Mouse (Mus musculus) liver, embryonic 14.5 days (tissue): ENCODE data around the gene Znrf3. TPM values are rescaled to one million over a fixed set of nuclear protein-coding genes. Genes with fewer than 3 reads are reported as not detected.

ENCODE experiments used
- ATAC-seq: fragments of 200-750 bp; cut with Nextera tagmentation; 2 replicates; pipeline ENCODE4 v1.8.0; 2017; ENCODE audit warnings: moderate number of reproducible peaks, mild to moderate bottlenecking, moderate library complexity; ENCODE audit not compliant: insufficient read depth
- DNase-seq, 3 experiments: peaks; one replicate each; pipeline ENCODE4 v3.0.0-alpha.2; 2012 to 2013; ENCODE audit warnings: low read depth in 3 of 3, low spot score in 3 of 3
- H3K27ac ChIP-seq: fragments of 300-500 bp; sonication (generic); 2 replicates; pipeline ENCODE4 v1.5.1; 2014; ENCODE audit warnings: moderate library complexity, mild to moderate bottlenecking, control low read depth, inconsistent platforms
- H3K27me3 ChIP-seq: fragments of 300-500 bp; sonication (generic); 2 replicates; pipeline ENCODE4 v1.6.1; 2014; ENCODE audit warnings: mild to moderate bottlenecking, low read length, moderate library complexity; ENCODE audit not compliant: control insufficient read depth, insufficient read depth
- H3K36me3 ChIP-seq: fragments of 300-500 bp; sonication (generic); replicated peaks from 2 replicates; pipeline ENCODE4 v1.6.1; 2014; ENCODE audit warnings: low read depth; ENCODE audit not compliant: control insufficient read depth, insufficient read depth
- H3K4me1 ChIP-seq, 2 experiments: fragments of 200-500 bp in 1 of 2; fragments of 300-500 bp in 1 of 2; sonication (generic) in 1 of 2; replicated peaks; 2 replicates each; pipeline ENCODE4 v1.6.1; 2012 to 2014; ENCODE audit warnings: antibody characterized with exemption in 1 of 2, inconsistent platforms in 1 of 2, low read length in 1 of 2; ENCODE audit not compliant: control insufficient read depth in 2 of 2, insufficient read depth in 2 of 2
- H3K4me2 ChIP-seq: fragments of 300-500 bp; sonication (generic); 2 replicates; pipeline ENCODE4 v1.6.1; 2014; ENCODE audit warnings: low read depth, mild to moderate bottlenecking, control low read depth, moderate library complexity
- H3K4me3 ChIP-seq, 2 experiments: fragments of 200-500 bp in 1 of 2; fragments of 300-500 bp in 1 of 2; sonication (generic) in 1 of 2; 2 replicates each; pipeline ENCODE4 v1.5.1; 2012 to 2014; ENCODE audit warnings: low read depth in 2 of 2, low read length in 2 of 2, mild to moderate bottlenecking in 2 of 2, control low read depth in 1 of 2, inconsistent platforms in 1 of 2, moderate library complexity in 1 of 2; ENCODE audit not compliant: insufficient read depth in 1 of 2
- H3K9ac ChIP-seq: fragments of 300-500 bp; sonication (generic); replicated peaks from 2 replicates; pipeline ENCODE4 v1.6.1; 2014; ENCODE audit warnings: mild to moderate bottlenecking, control low read depth, moderate library complexity
- H3K9me3 ChIP-seq: fragments of 300-500 bp; sonication (generic); 2 replicates; pipeline ENCODE4 v1.6.1; 2016; ENCODE audit warnings: low read length, mixed read lengths; ENCODE audit not compliant: control insufficient read depth
- CTCF ChIP-seq: IDR thresholded peaks from 2 replicates; pipeline ENCODE4 v1.5.1; 2016; ENCODE audit warnings: antibody characterized with exemption, low read depth, control low read depth
- EP300 ChIP-seq: IDR thresholded peaks from 2 replicates; pipeline ENCODE4 v1.6.1; 2016; ENCODE audit warnings: antibody characterized with exemption, low read depth
- WGBS: fragments of 180-500 bp; shearing (Covaris S2); extraction: QIAGEN DNeasy Blood & Tissue Kit; methylation state at CpG from one replicate; pipeline ENCODE4 v1.1.7; 2014; ENCODE audit not compliant: insufficient replicate concordance; 5-methylcytosine and 5-hydroxymethylcytosine counted together
- polyA plus RNA-seq, 2 experiments: library from polyadenylated mRNA; depleted of rRNA in 1 of 2; stranded (reverse) in 1 of 2; unstranded in 1 of 2; fragments of >200 nt; fragmentation: Nextera tagmentation in 1 of 2; extraction: Ambion mirVana in 1 of 2; gene quantifications; 2 replicates each; pipeline versions ENCODE4 v1.2.1 to v1.2.3; 2012 to 2014

The Znrf3 gene
- polyA plus RNA-seq, 2 experiments: 1.4 to 2.4 TPM

- H3K4me1 ChIP-seq: peaks cover 2 to 21% of the 10 kb centered on the region in 2 experiments; a peak in 3 of 4 replicates
- no peak overlapping the region for H3K27ac ChIP-seq
- H3K4me2 ChIP-seq: no peak overlapping the region
- no peaks in the 10 kb centered on the region for H3K36me3 ChIP-seq
- H3K4me3 ChIP-seq: no peak overlapping the region
- 53% methylated on average over 2 of the region's 2 CpGs for WGBS
- TF ChIP-seq EP300 (no peak), CTCF (no peak)
- H3K27me3 ChIP-seq: no peaks in the 10 kb centered on the region
- no peaks in the 10 kb centered on the region for H3K9me3 ChIP-seq
- no peak overlapping the region for H3K9ac ChIP-seq
- ATAC-seq (no peak), DNase-seq (no peak)
Observed at GRCm38 (mm10) chr11:5414856-5415616, 29.6 kb downstream of the Znrf3 start.

- Histone ChIP-seq H3K9ac (no peak overlapping the region), H3K27me3 (no peaks in the 10 kb centered on the region), H3K27ac (no peak overlapping the region), H3K4me2 (no peak overlapping the region), H3K4me1 (peaks cover 2 to 21% of the 10 kb centered on the region in 2 experiments; a peak in 2 of 4 replicates), H3K36me3 (no peaks in the 10 kb centered on the region), H3K9me3 (no peaks in the 10 kb centered on the region), H3K4me3 (no peak overlapping the region)
- no peak for DNase-seq
- TF ChIP-seq EP300: no peak
- no peak for TF ChIP-seq CTCF
- no peak for ATAC-seq
- 53% methylated on average over 2 of the region's 2 CpGs for WGBS
Observed at GRCm38 (mm10) chr11:5412644-5413190, 31.9 kb downstream of the Znrf3 start.

DNA sequence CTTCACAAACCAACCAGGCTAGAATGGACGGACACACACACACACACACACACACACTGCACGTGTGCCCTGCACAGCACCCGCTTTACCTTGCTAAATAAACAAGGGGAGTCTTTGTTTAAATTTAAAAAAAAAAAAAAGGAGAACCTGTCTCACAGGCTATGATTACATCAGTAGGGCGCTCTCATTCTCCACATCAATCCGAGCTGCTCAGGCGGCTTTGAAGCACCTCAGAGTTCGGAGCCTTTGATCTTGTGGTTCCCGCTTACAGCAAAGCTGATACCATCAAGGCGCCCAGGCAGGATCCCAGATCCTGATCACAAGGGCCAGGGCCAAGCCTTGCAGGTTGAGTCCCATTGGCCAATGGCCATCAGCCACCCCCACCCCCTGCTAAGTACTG lies 33.1 kb downstream of the Znrf3 start:
- Histone ChIP-seq H3K9me3 (no peaks in the 10 kb centered on the region), H3K4me3 (no peak overlapping the region), H3K27ac (no peak overlapping the region), H3K36me3 (no peaks in the 10 kb centered on the region), H3K27me3 (no peaks in the 10 kb centered on the region), H3K4me1 (peaks cover 2 to 19% of the 10 kb centered on the region in 2 experiments; a peak in 2 of 4 replicates), H3K4me2 (no peak overlapping the region), H3K9ac (no peak overlapping the region)
- WGBS: 53% methylated on average over 9 of the region's 9 CpGs
- TF ChIP-seq EP300: no peak
- no peak for TF ChIP-seq CTCF
- peak; percentile 62 for ATAC-seq
- DNase-seq: no peak

- Histone ChIP-seq H3K27me3 (no peaks in the 10 kb centered on the region), H3K4me2 (no peak overlapping the region), H3K27ac (no peak overlapping the region), H3K4me3 (no peak overlapping the region), H3K9me3 (no peaks in the 10 kb centered on the region), H3K36me3 (no peaks in the 10 kb centered on the region), H3K4me1 (peaks cover 0 to 5% of the 10 kb centered on the region in 2 experiments; a peak in 1 of 4 replicates), H3K9ac (no peak overlapping the region)
- DNase-seq (no peak), ATAC-seq (no peak)
- 56% methylated on average over 2 of the region's 2 CpGs for WGBS
- no peak for TF ChIP-seq CTCF
- TF ChIP-seq EP300: no peak
Observed at GRCm38 (mm10) chr11:5404180-5404579, 40.5 kb downstream of the Znrf3 start.

- no peak overlapping the region for H3K4me3 ChIP-seq
- no peak for DNase-seq
- no peak overlapping the region for H3K4me2 ChIP-seq
- H3K4me1 ChIP-seq: peaks cover 0 to 5% of the 10 kb centered on the region in 2 experiments; a peak in 1 of 4 replicates
- no peaks in the 10 kb centered on the region for H3K36me3 ChIP-seq
- TF ChIP-seq CTCF (no peak), EP300 (no peak)
- H3K9me3 ChIP-seq: no peaks in the 10 kb centered on the region
- H3K27ac ChIP-seq: no peak overlapping the region
- ATAC-seq: no peak
- no peak overlapping the region for H3K9ac ChIP-seq
- H3K27me3 ChIP-seq: no peaks in the 10 kb centered on the region
- 75% methylated on average over 4 of the region's 4 CpGs for WGBS
Observed at GRCm38 (mm10) chr11:5402127-5402733, 42.4 kb downstream of the Znrf3 start.
